Mouse (Mus musculus): ENCODE results near the gene Sort1. TPM values are rescaled to one million over a fixed set of nuclear protein-coding genes. Genes with fewer than 3 reads are reported as not detected.

Sort1 gene
- polyA plus RNA-seq, 1 experiment, result 141 TPM

GRCm38 (mm10) chr3:108372274-108372673, 88.4 kb downstream of the Sort1 start:
- H3K4me3 ChIP-seq (replicated peaks; ENCODE audit: extremely low read depth, low read depth, low read length), result no peak overlapping the region
- no peak for TF ChIP-seq CTCF (IDR thresholded peaks at IDR 0.05; ENCODE audit: insufficient read depth, low read length)
- TF ChIP-seq POLR2A (IDR thresholded peaks at IDR 0.05; ENCODE audit: borderline replicate concordance, extremely low read depth, low read depth, low read length), result no peak
- H3K4me1 ChIP-seq (ENCODE audit: control insufficient read depth, insufficient read depth, low read length), result no peaks in the 10 kb centered on the region
- no peak for DNase-seq
- 16% methylated on average over 3 of the region's 3 CpGs for WGBS

- H3K4me3 ChIP-seq (replicated peaks; ENCODE audit: extremely low read depth, low read depth, low read length), result no peak overlapping the region
- WGBS, result 45% methylated on average over 3 of the region's 3 CpGs
- no peak for TF ChIP-seq CTCF (IDR thresholded peaks at IDR 0.05; ENCODE audit: insufficient read depth, low read length)
- TF ChIP-seq POLR2A (IDR thresholded peaks at IDR 0.05; ENCODE audit: borderline replicate concordance, extremely low read depth, low read depth, low read length), result no peak
These were observed 88.8 kb downstream of the Sort1 start for GRCm38 (mm10) chr3:108372691-108373090.

GRCm38 (mm10) chr3:108378875-108379663, 95.2 kb downstream of the Sort1 start:
- Histone ChIP-seq H3K4me3 (replicated peaks; ENCODE audit: extremely low read depth, low read depth, low read length) (no peak overlapping the region), H3K4me1 (ENCODE audit: control insufficient read depth, insufficient read depth, low read length) (peaks cover 3% of the 10 kb centered on the region)
- no peak for DNase-seq
- TF ChIP-seq POLR2A (IDR thresholded peaks at IDR 0.05; ENCODE audit: borderline replicate concordance, extremely low read depth, low read depth, low read length) (no peak), CTCF (IDR thresholded peaks at IDR 0.05; ENCODE audit: insufficient read depth, low read length) (no peak)
- WGBS, result 76% methylated on average over 7 of the region's 7 CpGs

More at GRCm38 (mm10) chr3:108372691-108373090, 88.8 kb downstream of the Sort1 start:
- no peak for DNase-seq
- no peaks in the 10 kb centered on the region for H3K4me1 ChIP-seq (ENCODE audit: control insufficient read depth, insufficient read depth, low read length)

DNA sequence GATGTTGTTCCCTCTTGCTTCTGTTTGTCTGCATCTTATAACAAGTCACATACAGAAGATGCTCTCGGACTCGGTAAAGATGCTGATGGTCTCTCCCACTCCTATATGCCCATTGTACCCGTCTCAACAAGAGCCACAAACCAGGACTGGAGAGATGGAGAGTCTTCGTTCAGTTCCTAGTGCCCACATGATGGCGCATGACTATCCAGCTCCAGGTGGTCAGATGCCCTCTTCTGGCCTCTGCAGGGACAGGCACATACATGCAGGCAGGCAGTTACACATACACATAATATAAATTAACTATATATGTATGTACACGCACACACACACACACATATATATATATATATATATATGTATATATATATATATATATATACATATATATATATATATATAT, 96.8 kb downstream of the Sort1 start:
- DNase-seq, result no peak
- H3K4me1 ChIP-seq (ENCODE audit: control insufficient read depth, insufficient read depth, low read length), result peaks cover 5% of the 10 kb centered on the region
- no peak overlapping the region for H3K4me3 ChIP-seq (replicated peaks; ENCODE audit: extremely low read depth, low read depth, low read length)
- WGBS, result 82% methylated on average over 6 of the region's 6 CpGs
- TF ChIP-seq POLR2A (IDR thresholded peaks at IDR 0.05; ENCODE audit: borderline replicate concordance, extremely low read depth, low read depth, low read length) (no peak), CTCF (IDR thresholded peaks at IDR 0.05; ENCODE audit: insufficient read depth, low read length) (peak; percentile 52)

GRCm38 (mm10) chr3:108381945-108382875, 98.3 kb downstream of the Sort1 start:
- WGBS, result 60% methylated on average over 14 of the region's 14 CpGs
- Histone ChIP-seq H3K4me3 (replicated peaks; ENCODE audit: extremely low read depth, low read depth, low read length) (no peak overlapping the region), H3K4me1 (ENCODE audit: control insufficient read depth, insufficient read depth, low read length) (peaks cover 5% of the 10 kb centered on the region)
- no peak for DNase-seq
- TF ChIP-seq POLR2A (IDR thresholded peaks at IDR 0.05; ENCODE audit: borderline replicate concordance, extremely low read depth, low read depth, low read length) (no peak), CTCF (IDR thresholded peaks at IDR 0.05; ENCODE audit: insufficient read depth, low read length) (no peak)

GRCm38 (mm10) chr3:108383485-108384354, 99.8 kb downstream of the Sort1 start, which contains the start of gene Psrc1:
Gene Psrc1 (plus strand): TSS chr3:108383839.
- 2% methylated on average over 44 of the region's 44 CpGs for WGBS
- Histone ChIP-seq H3K4me3 (replicated peaks; ENCODE audit: extremely low read depth, low read depth, low read length) (peak within 1 kb of the TSS; percentile 92), H3K4me1 (ENCODE audit: control insufficient read depth, insufficient read depth, low read length) (peaks cover 5% of the 10 kb centered on the region)
- peak; percentile 92 for DNase-seq
- TF ChIP-seq CTCF (IDR thresholded peaks at IDR 0.05; ENCODE audit: insufficient read depth, low read length) (no peak), POLR2A (IDR thresholded peaks at IDR 0.05; ENCODE audit: borderline replicate concordance, extremely low read depth, low read depth, low read length) (no peak)

DNA sequence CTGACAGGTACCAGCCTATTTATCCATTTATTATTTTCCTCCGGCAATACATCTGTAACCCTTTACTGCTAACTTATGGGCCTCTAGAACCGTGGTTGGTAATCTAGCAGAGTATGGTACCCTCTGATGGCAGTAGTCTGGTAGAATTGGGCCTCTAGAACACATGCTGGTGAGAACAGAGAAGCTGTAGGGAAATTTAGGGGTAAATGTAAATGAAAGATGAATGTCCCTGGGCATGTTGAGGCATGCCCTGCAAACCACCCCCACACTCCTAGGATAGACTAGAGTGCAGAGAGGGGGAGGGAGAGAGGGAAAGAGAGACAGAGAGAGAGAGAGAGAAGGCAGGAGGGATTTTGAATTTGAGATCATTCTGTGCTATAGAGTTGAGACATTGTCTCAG, 100.5 kb downstream of the Sort1 start:
- no peak for DNase-seq
- 38% methylated on average over 2 of the region's 2 CpGs for WGBS
- Histone ChIP-seq H3K4me1 (ENCODE audit: control insufficient read depth, insufficient read depth, low read length) (peaks cover 7% of the 10 kb centered on the region), H3K4me3 (replicated peaks; ENCODE audit: extremely low read depth, low read depth, low read length) (no peak overlapping the region)
- TF ChIP-seq POLR2A (IDR thresholded peaks at IDR 0.05; ENCODE audit: borderline replicate concordance, extremely low read depth, low read depth, low read length), result no peak
- no peak for TF ChIP-seq CTCF (IDR thresholded peaks at IDR 0.05; ENCODE audit: insufficient read depth, low read length)

- DNase-seq, result no peak
- TF ChIP-seq POLR2A (IDR thresholded peaks at IDR 0.05; ENCODE audit: borderline replicate concordance, extremely low read depth, low read depth, low read length) (no peak), CTCF (IDR thresholded peaks at IDR 0.05; ENCODE audit: insufficient read depth, low read length) (no peak)
- Histone ChIP-seq H3K4me1 (ENCODE audit: control insufficient read depth, insufficient read depth, low read length) (peaks cover 7% of the 10 kb centered on the region), H3K4me3 (replicated peaks; ENCODE audit: extremely low read depth, low read depth, low read length) (no peak overlapping the region)
- WGBS, result 64% methylated on average over 10 of the region's 10 CpGs
These were observed 102.3 kb downstream of the Sort1 start for GRCm38 (mm10) chr3:108386186-108386585.

Measured in lung, adult 2 months (tissue).